Mouse (Mus musculus): ENCODE results near the gene Dnm3. TPM values are rescaled to one million over a fixed set of nuclear protein-coding genes. Genes with fewer than 3 reads are reported as not detected.

Dnm3 gene
- polyA plus RNA-seq, 1 experiment from 2014 or later: 35.6 TPM

DNA sequence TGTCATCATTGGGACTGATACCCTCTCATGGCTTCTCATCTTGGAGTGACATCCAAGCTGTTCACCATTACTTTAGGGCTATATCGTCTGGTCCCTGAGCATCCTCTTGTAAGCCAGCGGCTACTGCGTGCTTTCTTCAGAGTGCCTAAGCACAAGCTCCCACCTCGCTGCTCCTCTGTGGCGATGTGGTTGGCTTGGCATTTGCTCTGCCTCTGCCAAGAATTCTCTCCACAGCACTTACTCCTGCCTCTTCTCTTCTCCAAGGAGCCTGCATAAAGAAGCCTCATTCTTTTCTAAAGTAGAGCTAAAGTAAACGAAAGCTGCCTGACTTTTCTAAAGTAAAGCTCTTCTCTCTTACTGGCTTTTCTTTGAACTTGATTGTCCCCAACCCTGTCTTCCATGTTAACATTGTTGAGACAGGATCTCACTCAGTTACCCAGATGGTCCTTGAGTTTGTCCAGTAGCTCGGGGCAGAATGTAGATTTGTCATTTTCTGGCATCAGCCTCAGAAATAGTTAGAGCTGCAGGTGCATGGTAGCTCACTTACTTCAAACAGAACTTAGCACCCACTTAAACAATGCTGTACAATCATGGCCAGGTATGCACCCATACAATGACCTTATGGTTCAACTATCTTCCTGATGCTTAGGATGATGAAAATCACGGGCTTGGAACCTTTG, 396.0 kb downstream of the Dnm3 start:
- in situ Hi-C loops (cut with MboI; ENCODE audit: low pct_unique_long_range_greater_than_20kb): no loop called here
- CTCF ChIA-PET: interaction anchor here (1.1 to 2.1 kb wide), 3 partner anchors 12 to 248 kb away, joined by 3 to 9 read pairs (median 3); no protein-coding TSS in a partner anchor

DNA sequence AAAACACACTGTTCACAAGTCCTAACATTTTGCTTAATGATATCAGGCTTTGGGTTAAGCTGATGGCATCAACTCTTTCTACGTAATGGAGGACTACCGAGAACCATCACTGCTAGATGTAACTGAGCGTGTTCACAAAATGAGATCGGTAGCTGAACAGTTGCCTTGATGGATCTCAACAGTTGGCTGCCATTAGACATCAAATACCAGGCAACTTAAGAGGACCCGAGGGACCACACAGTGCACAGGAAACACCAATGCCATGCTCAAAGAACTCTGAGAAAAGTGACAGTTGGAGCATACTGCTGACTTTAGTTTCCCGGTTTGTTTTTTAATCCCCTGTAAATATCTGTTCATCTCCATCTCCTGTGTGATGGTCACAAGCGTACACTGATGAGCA, 397.8 kb downstream of the Dnm3 start:
- in situ Hi-C loops (cut with MboI; ENCODE audit: low pct_unique_long_range_greater_than_20kb): no loop called here
- DNase-seq (ENCODE audit: low read depth, low spot score) (no peak), ATAC-seq (no peak)
- CTCF ChIA-PET: interaction anchor here (0.7 to 1.3 kb wide), 3 partner anchors 10 to 31 kb away, joined by 3 read pairs; no protein-coding TSS in a partner anchor
- POLR2A ChIA-PET: no interaction called here
- TF ChIP-seq CTCF (IDR thresholded peaks at IDR 0.05): no peak
- no peaks in the 10 kb centered on the region for H3K27me3 ChIP-seq

More for the DNA sequence above, 396.0 kb downstream of the Dnm3 start:
- DNase-seq (ENCODE audit: low read depth, low spot score) (no peak), ATAC-seq (no peak)
- TF ChIP-seq CTCF (IDR thresholded peaks at IDR 0.05): no peak
- no peaks in the 10 kb centered on the region for H3K27me3 ChIP-seq
- POLR2A ChIA-PET: no interaction called here

DNA sequence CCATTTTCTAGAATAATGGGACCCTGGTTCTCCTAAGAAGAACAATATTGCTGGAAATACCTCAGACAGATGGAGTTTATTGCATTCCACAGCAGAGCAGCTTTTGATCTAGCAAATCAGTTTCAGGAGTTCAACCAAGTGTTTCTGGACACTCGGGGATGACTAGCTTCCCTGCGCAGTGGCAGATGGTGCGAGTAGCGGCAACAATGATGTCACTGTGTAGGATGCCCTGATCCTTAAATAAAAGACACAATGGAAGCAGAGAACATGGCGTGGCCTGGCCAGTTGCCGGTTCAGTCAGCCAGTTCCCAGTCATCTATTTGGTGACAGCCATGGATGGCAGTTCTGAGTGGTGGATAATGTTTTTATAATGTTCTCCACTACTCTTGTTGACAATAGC, 400.4 kb downstream of the Dnm3 start:
- TF ChIP-seq CTCF (IDR thresholded peaks at IDR 0.05): no peak
- ChIA-PET POLR2A (no interaction called here), CTCF (interaction anchor here (2.0 kb wide), 1 partner anchor 17 kb away, joined by 5 read pairs; no protein-coding TSS in a partner anchor)
- H3K27me3 ChIP-seq: no peaks in the 10 kb centered on the region
- in situ Hi-C loops (cut with MboI; ENCODE audit: low pct_unique_long_range_greater_than_20kb): no loop called here
- DNase-seq (ENCODE audit: low read depth, low spot score): no peak
- ATAC-seq: no peak

DNA sequence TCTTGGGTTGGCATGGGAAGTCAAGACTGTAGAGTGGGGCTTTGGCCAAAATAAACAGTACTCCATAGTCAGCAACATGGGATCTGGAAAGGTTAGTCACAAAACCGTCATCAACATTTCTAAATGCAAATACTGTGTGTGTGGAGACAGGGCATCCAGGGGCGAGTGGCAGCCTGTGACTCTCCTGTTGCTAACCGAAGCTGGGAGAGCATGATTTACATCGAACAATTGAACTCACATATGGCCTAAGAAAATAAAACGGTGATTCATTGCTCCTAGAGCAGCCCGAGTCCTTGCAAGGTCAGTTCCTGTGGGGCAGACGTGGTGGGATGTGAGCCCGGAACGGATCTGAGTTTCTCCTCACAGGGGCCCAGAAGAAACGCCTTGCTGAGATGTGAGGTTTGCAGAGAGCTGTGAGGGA, 401.2 kb downstream of the Dnm3 start:
- no peak for TF ChIP-seq CTCF (IDR thresholded peaks at IDR 0.05)
- in situ Hi-C loops (cut with MboI; ENCODE audit: low pct_unique_long_range_greater_than_20kb): no loop called here
- ATAC-seq: no peak
- ChIA-PET CTCF (no interaction called here), POLR2A (no interaction called here)
- H3K27me3 ChIP-seq: no peaks in the 10 kb centered on the region
- DNase-seq (ENCODE audit: low read depth, low spot score): no peak

DNA sequence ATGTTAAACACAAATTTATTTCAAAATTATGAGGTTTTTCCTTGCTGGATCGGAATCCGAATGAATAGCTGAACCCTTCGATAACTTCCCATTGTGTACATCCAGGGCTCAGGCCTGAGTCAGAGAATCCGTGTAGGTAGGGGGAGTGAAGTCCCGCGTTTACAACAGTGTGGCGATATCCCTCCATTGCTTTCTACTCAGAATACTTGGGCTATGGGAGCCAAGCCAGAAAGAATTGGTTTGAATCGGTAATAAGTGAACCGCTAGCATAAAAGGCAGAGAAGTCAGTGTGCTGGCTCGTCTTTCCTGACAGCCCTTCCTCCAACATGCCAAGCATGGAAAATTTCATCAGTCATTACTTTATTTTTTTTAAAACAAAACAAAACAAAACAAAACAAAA, 402.0 kb downstream of the Dnm3 start:
- ChIA-PET CTCF (interaction anchor here (1.8 kb wide), 1 partner anchor 8 kb away, joined by 7 read pairs; no protein-coding TSS in a partner anchor), POLR2A (no interaction called here)
- no peak for ATAC-seq
- DNase-seq (ENCODE audit: low read depth, low spot score): no peak
- in situ Hi-C loops (cut with MboI; ENCODE audit: low pct_unique_long_range_greater_than_20kb): no loop called here
- no peaks in the 10 kb centered on the region for H3K27me3 ChIP-seq
- TF ChIP-seq CTCF (IDR thresholded peaks at IDR 0.05): no peak

DNA sequence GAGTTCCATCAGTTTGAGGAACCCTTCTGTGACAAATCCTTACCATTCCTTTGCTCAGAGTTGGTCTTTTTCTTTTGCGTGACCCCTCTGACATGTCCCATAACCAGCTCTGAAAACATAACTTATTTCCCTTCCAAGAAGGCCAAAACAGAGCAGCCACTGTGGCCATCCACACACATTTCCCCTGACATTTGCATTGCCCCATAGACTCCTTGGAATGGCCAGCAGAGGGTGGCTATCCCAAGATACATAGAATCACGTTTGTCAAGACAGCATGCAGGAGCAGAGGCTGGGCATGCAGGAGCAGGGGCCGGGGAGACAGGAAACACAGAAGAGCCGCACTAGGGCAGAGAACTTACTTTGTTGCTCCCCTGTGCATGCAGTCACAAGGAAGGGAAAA, 402.4 kb downstream of the Dnm3 start:
- no peak for TF ChIP-seq CTCF (IDR thresholded peaks at IDR 0.05)
- DNase-seq (ENCODE audit: low read depth, low spot score) (no peak), ATAC-seq (no peak)
- in situ Hi-C loops (cut with MboI; ENCODE audit: low pct_unique_long_range_greater_than_20kb): no loop called here
- ChIA-PET POLR2A (no interaction called here), CTCF (interaction anchor here (1.8 kb wide), 1 partner anchor 8 kb away, joined by 7 read pairs; no protein-coding TSS in a partner anchor)
- H3K27me3 ChIP-seq: no peaks in the 10 kb centered on the region

DNA sequence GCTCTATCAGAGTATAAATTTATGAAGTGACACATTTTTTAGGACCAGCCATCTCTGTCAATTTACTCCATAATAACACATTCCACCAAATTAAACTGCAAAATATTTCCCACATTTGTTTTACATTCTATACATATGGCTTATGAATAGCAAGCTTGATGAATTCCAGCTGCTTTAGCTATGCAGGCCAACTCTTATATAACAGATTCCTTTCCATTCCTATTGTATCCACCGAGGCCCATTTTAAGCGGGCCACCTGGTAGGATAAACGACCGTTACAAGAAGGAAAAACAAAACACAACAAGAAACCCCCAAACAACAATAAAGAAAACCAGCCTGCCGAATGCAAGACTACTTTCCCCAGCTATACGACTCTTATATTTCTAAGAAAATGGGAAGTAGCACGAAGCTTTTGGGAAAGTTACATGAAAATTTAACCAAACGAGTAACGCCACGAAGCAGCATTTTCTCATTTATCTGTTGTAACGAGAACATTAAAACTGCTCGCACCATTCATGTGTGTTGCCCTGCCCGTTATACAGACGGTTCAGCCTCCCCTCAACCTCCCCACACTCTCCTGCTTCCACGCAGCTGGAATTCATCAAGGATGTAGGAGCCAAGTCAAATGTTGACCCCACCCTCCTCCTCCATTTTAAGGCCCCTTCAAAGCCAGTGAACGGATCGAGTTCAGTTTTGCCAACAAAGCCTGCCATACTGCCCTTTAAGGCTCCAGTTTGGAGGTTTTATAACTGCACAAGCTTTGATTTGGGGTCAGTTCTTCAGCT, 403.0 kb downstream of the Dnm3 start:
- TF ChIP-seq CTCF (IDR thresholded peaks at IDR 0.05): no peak
- POLR2A ChIA-PET: no interaction called here
- in situ Hi-C loops (cut with MboI; ENCODE audit: low pct_unique_long_range_greater_than_20kb): no loop called here
- ATAC-seq: no peak
- CTCF ChIA-PET: interaction anchor here (1.8 kb wide), 1 partner anchor 9 kb away, joined by 7 read pairs; no protein-coding TSS in a partner anchor
- no peak for DNase-seq (ENCODE audit: low read depth, low spot score)
- no peaks in the 10 kb centered on the region for H3K27me3 ChIP-seq

DNA sequence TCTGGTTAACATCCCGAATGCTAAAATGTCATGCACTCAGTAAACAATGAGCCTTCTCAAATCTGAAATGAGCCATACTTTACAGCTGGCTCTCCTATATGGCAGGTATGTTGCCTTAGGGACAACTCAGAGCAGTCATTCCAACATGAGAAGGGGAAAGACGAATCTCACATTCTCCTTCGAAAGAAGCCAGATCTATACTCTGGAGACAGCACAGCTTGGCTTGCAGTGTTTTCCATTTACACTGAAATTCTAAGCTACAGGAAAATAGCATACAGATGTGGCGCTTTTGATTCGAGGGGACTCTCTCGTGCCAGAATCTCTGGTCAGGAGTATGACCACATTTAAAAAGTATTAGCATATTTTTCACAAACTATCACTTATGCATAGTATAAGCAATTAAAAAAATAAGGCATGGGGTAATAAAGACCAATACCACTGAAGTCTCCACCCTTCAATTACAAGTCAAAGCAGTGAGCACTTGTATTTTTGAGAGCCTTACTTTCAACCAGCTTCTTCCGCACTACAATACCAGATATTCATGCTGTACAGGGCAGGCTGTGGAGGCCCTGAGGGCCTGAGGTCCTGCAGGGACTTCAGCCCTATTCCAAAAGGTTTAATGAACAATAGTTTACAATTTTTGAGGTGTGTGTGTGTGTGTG, 404.8 kb downstream of the Dnm3 start:
- ATAC-seq (no peak), DNase-seq (ENCODE audit: low read depth, low spot score) (no peak)
- ChIA-PET POLR2A (no interaction called here), CTCF (no interaction called here)
- no peak for TF ChIP-seq CTCF (IDR thresholded peaks at IDR 0.05)
- in situ Hi-C loops (cut with MboI; ENCODE audit: low pct_unique_long_range_greater_than_20kb): no loop called here
- H3K27me3 ChIP-seq: no peaks in the 10 kb centered on the region

DNA sequence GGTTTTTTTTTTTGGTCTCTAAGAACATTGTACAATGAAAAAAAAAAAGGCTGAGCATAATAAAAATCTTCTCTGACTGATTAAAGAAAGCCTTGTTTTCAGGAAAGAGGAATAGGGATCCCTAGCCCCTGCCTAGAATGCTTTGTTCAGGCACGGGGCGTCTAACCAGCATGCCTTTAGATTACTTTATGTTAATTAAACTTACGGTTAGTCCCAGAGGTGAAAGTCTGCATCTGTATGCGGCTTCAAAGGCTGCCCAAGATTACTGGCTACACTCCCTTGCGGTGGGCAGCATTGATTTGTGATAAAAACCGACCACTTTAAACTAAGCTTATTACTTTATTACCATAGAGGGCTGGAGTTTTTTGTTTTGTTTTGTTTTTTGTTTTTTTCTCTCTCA, 424.2 kb downstream of the Dnm3 start:
- in situ Hi-C loops (cut with MboI; ENCODE audit: low pct_unique_long_range_greater_than_20kb): no loop called here
- ChIA-PET CTCF (no interaction called here), POLR2A (no interaction called here)
- TF ChIP-seq CTCF (IDR thresholded peaks at IDR 0.05): no peak
- ATAC-seq (no peak), DNase-seq (ENCODE audit: low read depth, low spot score) (no peak)
- no peaks in the 10 kb centered on the region for H3K27me3 ChIP-seq

DNA sequence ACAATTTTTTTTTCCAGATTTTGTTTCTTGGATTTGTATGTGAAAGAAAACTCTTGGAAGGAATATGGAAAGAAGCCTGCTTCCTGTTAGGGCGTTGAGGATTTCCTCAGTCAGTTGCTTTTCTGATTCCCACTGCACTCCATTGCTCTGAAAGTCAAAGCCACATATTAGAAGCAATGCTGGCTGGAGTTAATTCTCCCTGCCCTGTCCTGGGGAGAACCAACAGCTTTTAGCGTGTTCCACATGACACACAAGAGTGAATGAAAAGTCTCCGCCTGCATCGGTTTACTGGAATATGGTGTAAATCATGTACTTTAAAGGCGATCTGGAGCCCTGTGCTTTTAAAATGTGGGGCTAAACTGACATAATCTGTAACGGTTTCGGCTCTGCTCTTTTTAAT, 424.6 kb downstream of the Dnm3 start:
- no peaks in the 10 kb centered on the region for H3K27me3 ChIP-seq
- TF ChIP-seq CTCF (IDR thresholded peaks at IDR 0.05): no peak
- in situ Hi-C loops (cut with MboI; ENCODE audit: low pct_unique_long_range_greater_than_20kb): no loop called here
- POLR2A ChIA-PET: interaction anchor here (0.6 kb wide), 1 partner anchor 33 kb away, joined by 5 read pairs; no protein-coding TSS in a partner anchor
- ATAC-seq (no peak), DNase-seq (ENCODE audit: low read depth, low spot score) (no peak)
- CTCF ChIA-PET: no interaction called here

DNA sequence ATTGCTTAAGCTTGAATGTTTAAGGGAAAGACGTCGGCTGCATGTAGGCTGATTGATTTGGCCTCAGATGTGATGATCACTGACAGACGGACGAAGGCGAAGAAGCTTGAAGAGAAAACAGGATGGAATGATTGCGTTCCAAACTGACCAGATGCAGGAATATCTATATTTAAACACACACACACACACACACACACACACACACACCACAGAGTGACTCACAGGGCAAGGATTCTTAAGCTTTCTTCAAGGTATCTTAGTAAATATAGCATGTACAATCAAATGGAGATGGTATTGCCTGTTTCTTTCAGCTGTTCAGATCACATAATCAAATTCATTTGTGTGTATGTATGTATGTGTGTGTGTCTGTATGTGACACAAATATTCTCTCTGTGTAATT, 425.1 kb downstream of the Dnm3 start:
- no peaks in the 10 kb centered on the region for H3K27me3 ChIP-seq
- TF ChIP-seq CTCF (IDR thresholded peaks at IDR 0.05): no peak
- ChIA-PET CTCF (no interaction called here), POLR2A (interaction anchor here (0.6 kb wide), 1 partner anchor 34 kb away, joined by 5 read pairs; no protein-coding TSS in a partner anchor)
- in situ Hi-C loops (cut with MboI; ENCODE audit: low pct_unique_long_range_greater_than_20kb): no loop called here
- no peak for ATAC-seq
- DNase-seq (ENCODE audit: low read depth, low spot score): no peak
